Comparison of ENCODE assay signal across 23 mouse cellular contexts in the genomic region with DNA sequence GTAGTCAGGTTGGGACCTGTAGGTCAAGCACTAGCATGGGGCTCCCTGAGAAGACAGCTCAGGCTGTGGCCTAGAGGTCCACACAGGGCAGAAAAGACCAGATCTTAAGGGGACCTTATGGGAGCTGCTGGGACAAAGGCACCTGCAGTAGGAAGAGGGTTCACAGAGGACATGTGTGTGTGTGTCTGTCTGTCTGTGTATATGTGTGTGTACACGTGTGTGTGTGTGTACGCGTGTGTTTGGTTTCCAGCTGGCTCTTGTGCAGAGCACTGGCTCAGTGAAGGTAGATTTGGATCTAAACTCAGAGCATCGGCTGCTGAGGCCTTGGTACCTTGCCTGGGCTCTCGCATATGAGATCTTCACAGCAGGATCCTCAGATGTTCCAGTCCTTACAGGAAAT.
"Had no signal": no experiment of that assay in that cellular context is flagged by ENCODE, and none has a peak within 500 bp of the region (broad histone marks: within the 10 kb centered on the region; RNA-seq: fewer than 3 reads in every experiment).

No protein-coding gene starts in this region.

- H3K9ac ChIP-seq: heart, embryonic 12.5 days; hindbrain, embryonic 12.5 days; hindbrain, embryonic 15.5 days; kidney, embryonic 15.5 days; limb, embryonic 12.5 days; liver, embryonic 12.5 days had no signal

- ATAC-seq: intestine, embryonic 16.5 days; liver, embryonic 12.5 days had no signal

- DNase-seq: gastrocnemius, adult 2 months; gastrocnemius, postnatal 10 days; gastrocnemius, postnatal 25 days; heart, adult 18-20 months; heart, postnatal 4 days; kidney, adult 11 months; kidney, adult 2 months; kidney, adult 9 months; kidney, postnatal 14 days; kidney, postnatal 36 days; layer of hippocampus, adult 9-11 months; left cerebral cortex, postnatal 4 days had no signal

- H3K4me3 ChIP-seq: gastrocnemius, adult 2 months; heart, embryonic 10.5 days; heart, embryonic 12.5 days; hindbrain, embryonic 10.5 days; hindbrain, embryonic 12.5 days; hindbrain, embryonic 15.5 days; kidney, embryonic 15.5 days; limb, embryonic 12.5 days; liver, embryonic 12.5 days had no signal

- H3K27ac ChIP-seq: gastrocnemius, adult 2 months; heart, embryonic 10.5 days; hindbrain, embryonic 10.5 days; hindbrain, embryonic 12.5 days; hindbrain, embryonic 15.5 days; hindbrain, postnatal 0 days; kidney, embryonic 15.5 days; kidney, postnatal 0 days; limb, embryonic 12.5 days; liver, embryonic 12.5 days had no signal

- H3K9me3 ChIP-seq: heart, embryonic 10.5 days; heart, embryonic 12.5 days; hindbrain, embryonic 10.5 days; hindbrain, embryonic 12.5 days; hindbrain, embryonic 15.5 days; kidney, embryonic 15.5 days; limb, embryonic 12.5 days; liver, embryonic 12.5 days had no signal

- H3K4me2 ChIP-seq: heart, embryonic 12.5 days; hindbrain, embryonic 12.5 days; hindbrain, embryonic 15.5 days; kidney, embryonic 15.5 days; limb, embryonic 12.5 days; liver, embryonic 12.5 days had no signal

- H3K27me3 ChIP-seq: heart, embryonic 12.5 days; hindbrain, embryonic 12.5 days; hindbrain, embryonic 15.5 days; kidney, embryonic 15.5 days; limb, embryonic 12.5 days; liver, embryonic 12.5 days had no signal
